Mouse (Mus musculus) left cerebral cortex, postnatal 25 days (tissue): ENCODE data around the gene Plac9b. TPM values are rescaled to one million over a fixed set of nuclear protein-coding genes. Genes with fewer than 3 reads are reported as not detected.
"Not testable (repeated sequence)": the region's sequence is repeated elsewhere in the genome, so short reads cannot be mapped to it uniquely, and the experiment has no call there.

ENCODE experiments used
- DNase-seq, 2 experiments: peaks; one replicate each; pipeline ENCODE4 v3.0.0; 2022; ENCODE audit warnings: low spot score in 2 of 2, mixed read lengths in 1 of 2
- intact Hi-C: fragments of 180-260 bp; cut with DNase I; formaldehyde crosslinking; loops from one replicate; pipeline ENCODE4 v1.15.1; 2025
- total RNA-seq, 2 experiments: library from RNA; stranded (reverse); gene quantifications; 2 replicates each; pipeline ENCODE4 v1.2.3; 2021

The Plac9b gene
- 1 to 10 TPM; 5.3 to 7.6 TPM for total RNA-seq

GRCm38 (mm10) chr14:26182380-26182779 is at the start of gene Plac9b:
Plac9b (minus strand) TSS chr14:26182480.
- intact Hi-C loops, DNase-seq: not testable (repeated sequence)

GRCm38 (mm10) chr14:26216233-26217000 is 34.1 kb upstream of the Plac9b start:
- DNase-seq, intact Hi-C loops: not testable (repeated sequence)

GRCm38 (mm10) chr14:26206926-26207247 is 24.6 kb upstream of the Plac9b start, which contains the start of gene Tmem254b:
Tmem254b (minus strand) TSS chr14:26207041.
- intact Hi-C loops, DNase-seq: not testable (repeated sequence)

GRCm38 (mm10) chr14:26206197-26206925 is 24.1 kb upstream of the Plac9b start:
- intact Hi-C loops, DNase-seq: not testable (repeated sequence)

DNA sequence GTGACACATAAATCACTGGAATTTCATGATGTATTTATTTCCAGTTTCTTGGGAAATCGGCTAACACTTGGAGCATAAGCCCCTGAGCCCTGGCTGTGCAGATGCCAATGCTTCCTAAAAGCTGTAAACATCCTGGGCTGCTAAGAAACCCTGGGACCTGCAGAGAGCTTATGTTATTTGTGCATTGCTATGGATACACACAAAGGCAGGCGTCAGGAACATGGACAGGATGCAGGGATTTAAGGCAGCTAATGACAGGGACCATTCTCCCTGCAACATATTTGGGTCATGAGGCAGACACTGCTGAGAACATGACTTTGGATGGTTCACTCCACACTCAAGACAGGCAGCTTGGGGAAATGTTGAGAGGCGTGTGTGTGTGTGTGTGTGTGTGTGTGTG is 15.6 kb upstream of the Plac9b start:
- intact Hi-C loops: not testable (repeated sequence)

GRCm38 (mm10) chr14:26188361-26188760 is 6.1 kb upstream of the Plac9b start:
- DNase-seq, intact Hi-C loops: not testable (repeated sequence)

More for the DNA sequence above, 15.6 kb upstream of the Plac9b start:
- DNase-seq: not testable (repeated sequence)

DNA sequence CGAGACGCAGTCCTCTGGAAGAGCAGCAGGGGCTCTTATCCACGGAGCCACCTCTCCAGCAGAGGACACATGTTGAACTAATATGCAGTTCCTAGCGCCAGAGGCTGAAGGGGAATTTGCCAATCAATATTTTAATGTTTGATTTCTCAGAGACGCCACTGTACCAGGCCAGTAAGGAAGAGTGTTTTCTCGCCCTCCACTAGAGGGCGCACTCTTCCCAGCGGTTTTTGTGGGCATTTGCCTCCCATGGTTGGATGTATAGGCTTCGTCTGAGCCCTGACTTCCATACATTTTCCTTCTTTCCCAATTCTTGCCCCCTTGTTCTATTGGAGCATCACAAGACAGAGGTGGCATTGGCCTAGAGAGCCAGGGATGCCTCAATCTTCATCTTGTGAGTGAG is 4.4 kb upstream of the Plac9b start:
- DNase-seq, intact Hi-C loops: not testable (repeated sequence)

GRCm38 (mm10) chr14:26181660-26182059 is 620 bp downstream of the Plac9b start:
- intact Hi-C loops, DNase-seq: not testable (repeated sequence)

DNA sequence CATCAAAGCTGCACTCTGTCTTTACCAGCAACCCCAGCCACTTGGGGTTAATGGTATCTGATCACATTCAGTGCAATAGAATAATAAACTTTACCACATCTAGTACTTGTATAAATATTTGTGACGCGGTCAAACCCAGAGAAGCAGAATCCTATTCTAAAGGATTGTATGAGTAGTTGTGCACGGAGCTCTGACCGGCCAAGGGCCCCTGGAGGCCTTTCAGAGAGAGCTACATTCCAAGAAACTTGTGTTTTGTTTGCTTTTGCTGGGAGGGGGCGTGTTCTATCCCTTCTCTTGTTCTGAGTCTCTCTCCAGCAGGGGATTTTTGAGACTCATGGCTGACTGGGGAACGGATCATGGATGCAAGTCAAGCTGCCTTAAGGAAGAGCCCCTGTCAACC is 7.3 kb downstream of the Plac9b start:
- intact Hi-C loops, DNase-seq: not testable (repeated sequence)

- DNase-seq, intact Hi-C loops: not testable (repeated sequence)
Measured at GRCm38 (mm10) chr14:26173955-26174354, 8.3 kb downstream of the Plac9b start.

GRCm38 (mm10) chr14:26165266-26165665 is 17.0 kb downstream of the Plac9b start:
- intact Hi-C loops, DNase-seq: not testable (repeated sequence)

- DNase-seq, intact Hi-C loops: not testable (repeated sequence)
Measured at GRCm38 (mm10) chr14:26162423-26162822, 19.9 kb downstream of the Plac9b start.

- DNase-seq, intact Hi-C loops: not testable (repeated sequence)
Measured at GRCm38 (mm10) chr14:26161156-26161555, 21.1 kb downstream of the Plac9b start.

DNA sequence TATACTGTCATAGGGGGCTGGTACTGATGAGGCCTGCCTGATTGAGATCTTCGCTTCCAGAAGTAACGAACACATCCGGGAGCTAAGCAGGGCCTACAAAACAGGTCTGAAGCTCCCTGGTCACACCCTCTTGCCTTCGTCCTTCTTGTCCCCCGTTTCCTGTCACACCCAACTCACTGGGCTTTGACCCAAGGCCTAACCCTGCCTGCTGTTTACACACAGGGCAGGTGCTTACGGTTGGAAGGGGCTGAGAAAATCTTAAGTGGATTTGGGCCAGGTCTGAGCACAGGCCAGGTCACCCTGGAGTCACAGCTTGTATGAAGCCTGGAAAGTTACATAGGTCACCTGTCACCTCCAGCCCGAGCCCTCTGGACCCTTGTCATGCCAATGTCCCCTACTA is 26.2 kb downstream of the Plac9b start:
- intact Hi-C loops, DNase-seq: not testable (repeated sequence)

DNA sequence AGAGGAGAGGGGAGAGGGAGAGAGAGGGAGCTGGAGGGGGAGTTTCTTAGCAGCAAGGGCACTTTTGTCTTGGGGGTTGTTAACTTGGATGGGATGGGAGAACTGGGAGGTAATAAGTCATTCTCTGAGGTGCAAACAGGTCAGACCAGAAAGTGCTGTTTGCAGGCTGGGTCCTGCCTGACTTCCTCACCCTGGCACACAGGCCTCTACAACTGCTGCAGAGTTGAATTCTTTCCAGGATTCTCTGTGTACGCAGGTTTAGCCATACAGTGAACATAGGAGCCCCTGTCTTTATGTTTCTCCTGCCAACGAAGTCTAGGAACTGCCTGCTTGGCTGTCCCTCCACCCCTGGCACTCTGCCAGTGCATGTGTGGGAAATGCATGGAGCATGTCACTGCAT is 35.2 kb downstream of the Plac9b start:
- DNase-seq, intact Hi-C loops: not testable (repeated sequence)

GRCm38 (mm10) chr14:26119095-26119494 is 63.2 kb downstream of the Plac9b start:
- DNase-seq, intact Hi-C loops: not testable (repeated sequence)

DNA sequence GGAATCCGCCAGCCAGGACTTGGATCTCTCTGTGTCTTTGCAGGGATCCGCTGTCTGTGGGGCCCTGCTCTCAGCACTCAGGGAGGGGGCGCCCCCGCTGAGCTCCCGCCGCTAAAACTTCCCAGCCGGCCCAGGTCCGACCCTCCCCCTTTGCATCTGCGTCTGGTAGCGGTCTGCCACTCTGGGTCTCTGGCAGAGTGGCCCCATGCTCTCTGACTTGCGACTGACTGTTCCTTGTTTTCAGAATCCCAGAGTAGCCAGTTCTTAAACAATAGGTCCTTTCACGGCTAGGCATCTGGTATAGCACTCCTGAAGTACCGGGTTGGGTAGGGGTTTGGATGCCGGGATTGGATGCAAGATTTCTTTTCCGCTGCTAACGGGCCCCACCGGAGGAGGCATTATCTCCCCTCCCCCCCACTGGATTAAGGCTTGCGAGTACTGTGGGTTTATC is 63.7 kb downstream of the Plac9b start:
- intact Hi-C loops, DNase-seq: not testable (repeated sequence)

DNA sequence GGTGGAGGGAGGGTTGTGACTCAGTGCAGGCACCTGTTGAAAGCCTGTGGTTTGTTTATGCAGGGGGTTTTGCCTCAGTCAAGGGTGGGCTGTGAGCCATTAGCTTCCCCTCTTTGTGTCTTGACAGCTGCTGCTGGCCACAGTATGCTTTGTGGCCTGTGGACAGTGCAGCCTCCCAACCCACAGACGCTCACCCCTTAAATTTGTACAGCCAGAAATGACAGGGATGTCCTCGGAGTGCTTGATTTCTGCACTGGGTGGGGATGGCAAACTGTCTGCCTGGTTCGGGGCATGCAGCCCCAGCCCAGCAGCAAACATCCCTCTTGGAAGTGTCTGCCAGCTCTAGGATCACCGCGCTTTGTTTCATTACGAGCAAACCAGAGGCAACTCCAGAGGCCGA is 64.1 kb downstream of the Plac9b start, which contains the start of gene Duxbl2:
Duxbl2 (plus strand) TSS at position 200 of the 400 bp plus-strand sequence.
- DNase-seq, intact Hi-C loops: not testable (repeated sequence)
